Mouse (Mus musculus): ENCODE measurements around the gene Haus3. TPM values are rescaled to one million over a fixed set of nuclear protein-coding genes. Genes with fewer than 3 reads are reported as not detected.
A peak's percentile ranks its signal among the peaks of the same experiment; 100 is the strongest.

Gene Haus3
- polyA plus RNA-seq, 1 experiment from 2014 or later, result 22.1 TPM

DNA sequence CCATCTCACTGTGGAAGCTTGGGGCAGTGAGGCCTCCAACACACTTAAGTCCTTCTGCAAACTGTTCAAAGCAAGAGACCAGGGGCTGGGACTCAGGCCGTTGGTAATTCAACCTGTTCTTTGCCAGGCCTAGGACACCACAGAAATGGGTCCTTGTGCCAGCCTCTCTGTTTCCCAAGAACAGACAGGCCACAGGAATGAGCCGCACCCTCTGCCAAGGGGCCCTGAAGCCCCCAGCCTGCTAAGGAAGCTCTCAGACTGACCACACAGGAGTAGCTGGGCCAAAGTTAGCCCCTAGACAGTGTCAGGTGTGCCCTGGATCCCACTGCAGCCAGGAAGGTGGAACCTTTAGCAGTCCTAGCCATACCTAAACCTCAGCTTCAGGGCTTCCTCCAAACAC is 17.1 kb upstream of the Haus3 start:
- peaks cover 7% of the 10 kb centered on the region for H3K36me3 ChIP-seq
- no peaks in the 10 kb centered on the region for H3K27me3 ChIP-seq
- peak overlapping the region; percentile 98 for H3K27ac ChIP-seq
- H3K4me1 ChIP-seq (replicated peaks), result peaks cover 76% of the 10 kb centered on the region
- 45% methylated on average over 2 of the region's 2 CpGs for WGBS
- H3K9ac ChIP-seq, result peak overlapping the region; percentile 96
- ATAC-seq (replicated peaks; ENCODE audit: insufficient number of reproducible peaks, insufficient read depth, low FRiP score, low read depth), result no peak
- H3K9me3 ChIP-seq (replicated peaks), result no peaks in the 10 kb centered on the region
- peak overlapping the region; percentile 97 for H3K4me3 ChIP-seq
- peak overlapping the region; percentile 82 for H3K4me2 ChIP-seq

DNA sequence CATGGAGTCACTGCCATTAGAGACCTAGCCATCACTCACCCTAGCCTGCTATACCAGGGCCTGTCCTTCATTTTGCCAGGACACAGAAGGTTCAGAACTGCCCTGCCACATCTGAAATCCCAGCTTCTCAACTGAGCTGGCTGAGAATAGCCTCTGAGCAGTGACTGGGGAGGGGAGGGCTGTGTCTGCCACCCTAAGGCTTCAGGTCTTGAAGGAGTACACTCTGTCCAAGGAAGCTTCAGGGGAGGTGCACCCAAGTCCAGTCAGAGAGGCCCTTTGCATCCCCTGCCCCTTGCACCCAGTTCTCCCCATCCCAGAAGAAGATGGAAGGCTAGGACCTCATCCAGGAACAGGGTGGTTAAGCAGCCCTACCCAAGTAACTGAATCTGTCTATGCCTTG is 16.5 kb upstream of the Haus3 start:
- peak overlapping the region; percentile 96; the same call in 1 of the 2 replicates for H3K9ac ChIP-seq
- H3K4me3 ChIP-seq, result peak overlapping the region; percentile 97
- peaks cover 74% of the 10 kb centered on the region for H3K4me1 ChIP-seq (replicated peaks)
- ATAC-seq (replicated peaks; ENCODE audit: insufficient number of reproducible peaks, insufficient read depth, low FRiP score, low read depth), result no peak
- peak overlapping the region; percentile 82 for H3K4me2 ChIP-seq
- no peak overlapping the region for H3K27ac ChIP-seq
- H3K9me3 ChIP-seq (replicated peaks), result no peaks in the 10 kb centered on the region
- H3K36me3 ChIP-seq, result peaks cover 10% of the 10 kb centered on the region
- no peaks in the 10 kb centered on the region for H3K27me3 ChIP-seq

DNA sequence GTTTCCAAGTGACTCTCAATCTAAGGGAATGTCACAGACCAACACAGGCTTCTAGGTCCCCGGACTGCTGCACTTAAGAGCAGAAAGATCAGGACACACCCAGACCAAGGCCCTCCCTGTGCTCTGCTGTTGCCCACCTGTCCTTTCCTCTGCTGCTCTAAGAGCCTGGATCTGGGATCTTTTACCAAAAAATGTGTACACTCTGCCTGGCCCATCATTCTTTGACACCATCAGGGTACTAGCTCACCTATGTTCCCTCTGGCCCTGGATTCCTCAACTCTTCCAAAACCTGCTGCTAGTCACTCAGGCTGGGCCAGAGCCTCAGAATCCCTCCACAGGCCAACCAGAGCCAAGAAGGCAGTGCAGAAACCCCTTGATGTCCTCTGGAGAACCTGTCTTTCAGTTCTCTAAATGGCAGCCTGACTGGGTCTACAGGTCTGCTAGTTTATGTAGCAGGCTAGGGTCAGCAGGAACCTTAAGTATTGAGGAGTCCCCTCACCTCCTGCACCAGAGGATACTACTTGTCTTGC is 15.8 kb upstream of the Haus3 start:
- Histone ChIP-seq H3K36me3 (peaks cover 13% of the 10 kb centered on the region), H3K27ac (no peak overlapping the region), H3K9me3 (replicated peaks) (no peaks in the 10 kb centered on the region), H3K4me3 (no peak overlapping the region), H3K27me3 (no peaks in the 10 kb centered on the region), H3K4me1 (replicated peaks) (peaks cover 74% of the 10 kb centered on the region), H3K9ac (peak overlapping the region; percentile 7; the same call in 1 of the 2 replicates), H3K4me2 (peak overlapping the region; percentile 82)
- ATAC-seq (replicated peaks; ENCODE audit: insufficient number of reproducible peaks, insufficient read depth, low FRiP score, low read depth), result no peak
- WGBS, result 89% methylated on average over 1 of the region's 1 CpGs

DNA sequence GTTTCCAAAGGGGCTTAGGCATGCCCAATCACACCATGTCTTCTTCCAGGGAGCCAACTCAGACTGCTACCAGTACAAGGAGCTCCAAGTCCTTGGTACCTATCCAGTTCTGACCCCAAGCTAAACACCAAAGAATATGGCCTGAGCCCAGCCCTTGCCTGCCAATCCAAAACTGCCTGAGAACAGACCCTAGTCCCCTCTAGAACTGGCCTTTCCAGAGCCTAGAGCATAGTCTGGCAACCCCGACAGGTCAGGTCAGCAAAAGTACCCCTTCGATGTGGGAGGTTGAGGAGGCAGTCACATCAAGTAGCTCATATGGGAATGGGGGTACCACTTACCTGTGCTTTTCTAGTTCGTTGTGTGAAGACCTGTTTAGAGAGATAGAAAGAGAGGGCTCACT is 14.6 kb upstream of the Haus3 start:
- peak overlapping the region; percentile 84 for H3K27ac ChIP-seq
- H3K4me1 ChIP-seq (replicated peaks), result peaks cover 64% of the 10 kb centered on the region
- 90% methylated on average over 3 of the region's 3 CpGs for WGBS

DNA sequence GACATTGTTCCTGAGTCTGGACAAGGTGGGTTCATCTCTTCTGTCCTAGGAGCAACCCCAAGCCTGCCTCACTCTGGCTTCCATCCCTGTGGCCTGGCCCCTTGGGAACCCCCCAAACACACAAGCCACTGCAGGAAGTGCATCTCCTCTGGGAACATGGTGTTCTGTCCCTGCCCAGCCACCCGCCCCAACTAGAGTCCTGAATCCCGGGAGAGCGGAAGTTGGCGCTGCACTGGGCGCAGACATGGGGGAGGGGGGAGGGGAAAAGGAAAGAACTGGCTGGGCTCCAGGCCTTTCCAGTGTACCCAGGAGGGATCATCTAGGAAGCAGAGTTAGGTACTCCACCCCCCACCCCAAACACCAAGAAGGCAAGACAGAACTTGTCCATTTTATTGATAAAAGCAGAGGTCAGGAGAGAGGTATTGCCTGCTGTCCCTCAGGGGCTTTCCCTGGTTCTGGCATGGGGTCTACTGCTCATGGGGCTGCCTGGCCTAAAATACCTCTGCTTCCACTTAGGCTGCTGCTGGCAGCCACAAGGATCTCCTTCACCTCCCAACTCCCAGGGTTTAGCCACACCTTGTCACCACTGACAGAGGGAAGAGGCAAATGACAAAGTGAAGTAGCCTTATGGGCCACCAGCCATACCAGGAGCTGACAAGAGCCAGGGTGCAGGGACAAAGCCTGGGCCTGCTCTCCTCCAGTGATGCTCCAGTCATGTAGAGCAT is 14.0 kb upstream of the Haus3 start:
- peaks cover 57% of the 10 kb centered on the region for H3K4me1 ChIP-seq (replicated peaks)
- H3K4me3 ChIP-seq, result no peak overlapping the region
- no peaks in the 10 kb centered on the region for H3K27me3 ChIP-seq
- 27% methylated on average over 5 of the region's 5 CpGs for WGBS
- H3K27ac ChIP-seq, result peak overlapping the region; percentile 84
- peak overlapping the region; percentile 48 for H3K4me2 ChIP-seq
- H3K9ac ChIP-seq, result peak overlapping the region; percentile 19; the same call in 1 of the 2 replicates
- no peak for ATAC-seq (replicated peaks; ENCODE audit: insufficient number of reproducible peaks, insufficient read depth, low FRiP score, low read depth)
- no peaks in the 10 kb centered on the region for H3K9me3 ChIP-seq (replicated peaks)
- H3K36me3 ChIP-seq, result peaks cover 22% of the 10 kb centered on the region

More for the DNA sequence above, 14.6 kb upstream of the Haus3 start:
- H3K27me3 ChIP-seq, result no peaks in the 10 kb centered on the region
- no peak overlapping the region for H3K4me3 ChIP-seq
- ATAC-seq (replicated peaks; ENCODE audit: insufficient number of reproducible peaks, insufficient read depth, low FRiP score, low read depth), result no peak
- H3K9ac ChIP-seq, result peak overlapping the region; percentile 19; the same call in 1 of the 2 replicates
- peaks cover 16% of the 10 kb centered on the region for H3K36me3 ChIP-seq
- no peaks in the 10 kb centered on the region for H3K9me3 ChIP-seq (replicated peaks)
- H3K4me2 ChIP-seq, result 0 out of 2 replicates have a peak overlapping the region, but pooled peaks have one; percentile 48

DNA sequence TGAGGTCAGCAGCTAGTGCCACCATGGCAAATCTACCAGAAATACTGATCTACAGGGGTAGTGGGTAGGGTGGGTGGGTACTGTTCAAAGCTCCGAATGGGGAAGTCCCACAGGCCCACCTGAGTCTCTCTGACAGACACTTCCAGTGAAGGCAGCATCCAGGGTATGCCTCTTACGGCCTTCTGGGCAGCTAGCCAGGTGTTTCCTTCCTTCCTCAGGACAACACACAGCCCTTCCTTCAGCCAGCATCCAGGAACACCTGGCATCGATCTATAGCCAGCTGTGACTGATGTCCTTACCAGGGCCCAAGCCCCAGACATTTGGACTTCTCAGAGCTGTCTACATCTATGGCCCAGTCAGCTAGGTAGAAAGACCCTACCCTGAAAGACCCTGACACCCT is 13.2 kb upstream of the Haus3 start:
- Histone ChIP-seq H3K27ac (peak overlapping the region; percentile 84), H3K27me3 (no peaks in the 10 kb centered on the region), H3K36me3 (peaks cover 30% of the 10 kb centered on the region), H3K4me3 (no peak overlapping the region), H3K4me2 (peak overlapping the region; percentile 48), H3K4me1 (replicated peaks) (peaks cover 56% of the 10 kb centered on the region), H3K9me3 (replicated peaks) (no peaks in the 10 kb centered on the region), H3K9ac (no peak overlapping the region)
- WGBS, result 55% methylated on average over 3 of the region's 3 CpGs
- no peak for ATAC-seq (replicated peaks; ENCODE audit: insufficient number of reproducible peaks, insufficient read depth, low FRiP score, low read depth)

DNA sequence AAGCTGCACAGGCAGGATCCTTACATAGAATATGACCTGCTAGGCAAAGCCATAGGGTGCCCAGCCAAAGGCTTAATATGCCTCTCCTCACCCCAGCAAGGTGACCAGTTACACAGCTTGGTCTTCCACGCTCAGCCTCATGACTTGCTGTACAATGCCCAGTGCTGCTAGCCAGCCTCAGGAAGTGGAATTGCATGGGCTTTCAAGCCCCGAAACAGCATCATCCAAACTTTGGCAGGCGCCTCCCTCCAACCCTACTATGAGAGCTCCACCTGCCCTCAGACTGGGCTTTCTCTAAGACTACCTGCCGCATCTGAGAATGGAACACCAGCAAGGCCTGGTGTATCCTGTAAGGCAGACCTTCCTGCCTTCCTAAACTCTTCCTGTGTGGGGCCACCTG is 8.5 kb upstream of the Haus3 start:
- Histone ChIP-seq H3K36me3 (peaks cover 68% of the 10 kb centered on the region), H3K9ac (no peak overlapping the region), H3K4me2 (no peak overlapping the region), H3K9me3 (replicated peaks) (no peaks in the 10 kb centered on the region), H3K27ac (no peak overlapping the region), H3K4me3 (no peak overlapping the region), H3K4me1 (replicated peaks) (peaks cover 15% of the 10 kb centered on the region), H3K27me3 (no peaks in the 10 kb centered on the region)
- 96% methylated on average over 4 of the region's 4 CpGs for WGBS
- no peak for ATAC-seq (replicated peaks; ENCODE audit: insufficient number of reproducible peaks, insufficient read depth, low FRiP score, low read depth)

DNA sequence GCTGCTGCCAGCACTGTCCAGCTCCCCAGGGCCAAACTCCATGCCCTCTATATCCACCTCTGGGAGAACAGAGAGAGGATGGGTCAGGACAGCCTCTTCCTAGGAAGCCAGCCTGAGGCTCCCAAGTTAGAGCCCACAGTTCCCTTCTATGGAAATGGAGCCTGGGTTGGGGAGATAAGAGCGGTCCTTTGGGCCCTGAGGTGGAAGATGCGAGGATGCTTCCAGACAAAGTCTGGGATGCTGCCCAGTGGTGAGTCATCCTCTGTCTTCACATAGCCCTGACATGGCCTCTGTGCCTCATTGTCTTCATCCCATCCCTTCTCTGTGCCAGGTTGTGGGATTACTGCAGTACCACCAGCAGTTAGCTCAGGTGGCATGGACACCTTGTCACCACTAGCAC is 7.8 kb upstream of the Haus3 start:
- no peak for ATAC-seq (replicated peaks; ENCODE audit: insufficient number of reproducible peaks, insufficient read depth, low FRiP score, low read depth)
- Histone ChIP-seq H3K4me2 (no peak overlapping the region), H3K4me1 (replicated peaks) (peaks cover 8% of the 10 kb centered on the region; the same call in 1 of the 2 replicates), H3K9ac (no peak overlapping the region), H3K36me3 (peaks cover 67% of the 10 kb centered on the region), H3K9me3 (replicated peaks) (no peaks in the 10 kb centered on the region), H3K27ac (no peak overlapping the region), H3K27me3 (no peaks in the 10 kb centered on the region), H3K4me3 (no peak overlapping the region)
- 77% methylated on average over 2 of the region's 2 CpGs for WGBS

DNA sequence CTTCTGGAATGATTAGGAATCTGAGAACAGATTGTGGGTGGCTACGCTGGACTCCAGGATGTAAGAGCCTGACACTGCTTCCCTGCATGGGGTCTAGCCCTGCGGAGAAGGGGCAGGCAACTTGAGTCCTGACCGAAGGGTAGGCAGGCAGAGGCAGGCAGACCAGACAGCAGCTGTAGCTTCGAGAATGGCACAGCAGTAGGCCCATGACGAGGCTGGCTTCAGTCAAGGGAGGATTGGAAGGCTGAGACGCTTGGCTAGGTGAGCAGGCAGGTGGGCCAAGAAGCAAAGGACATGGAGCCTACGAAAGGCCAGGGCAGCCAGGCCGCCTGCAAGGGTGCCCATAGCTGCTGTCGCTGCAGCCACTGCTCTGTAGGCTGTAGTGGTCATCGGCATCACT is 7.4 kb upstream of the Haus3 start:
- Histone ChIP-seq H3K27ac (no peak overlapping the region), H3K9ac (no peak overlapping the region), H3K4me1 (replicated peaks) (peaks cover 4% of the 10 kb centered on the region; the same call in 1 of the 2 replicates), H3K27me3 (no peaks in the 10 kb centered on the region), H3K4me2 (no peak overlapping the region), H3K4me3 (no peak overlapping the region), H3K9me3 (replicated peaks) (no peaks in the 10 kb centered on the region), H3K36me3 (peaks cover 63% of the 10 kb centered on the region)
- 81% methylated on average over 10 of the region's 10 CpGs for WGBS
- ATAC-seq (replicated peaks; ENCODE audit: insufficient number of reproducible peaks, insufficient read depth, low FRiP score, low read depth), result no peak

DNA sequence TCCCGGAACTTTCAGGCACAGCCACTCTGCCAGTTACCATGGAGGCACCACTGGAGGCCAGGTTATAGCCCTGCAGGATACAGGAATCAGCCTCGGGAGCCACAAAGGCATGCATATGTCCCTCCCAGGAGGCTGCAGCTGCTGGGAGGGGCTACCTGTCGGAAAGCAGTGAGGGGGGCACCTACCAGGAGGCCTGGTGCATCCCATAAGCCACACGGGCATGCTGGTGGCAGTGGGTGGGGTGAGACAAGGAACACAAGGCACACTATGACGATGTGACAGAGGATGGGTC is 6.0 kb upstream of the Haus3 start:
- Histone ChIP-seq H3K9ac (no peak overlapping the region), H3K36me3 (peaks cover 57% of the 10 kb centered on the region), H3K4me2 (no peak overlapping the region), H3K9me3 (replicated peaks) (no peaks in the 10 kb centered on the region), H3K4me1 (replicated peaks) (no peaks in the 10 kb centered on the region), H3K27ac (no peak overlapping the region), H3K27me3 (no peaks in the 10 kb centered on the region), H3K4me3 (no peak overlapping the region)
- WGBS, result 36% methylated on average over 5 of the region's 5 CpGs
- no peak for ATAC-seq (replicated peaks; ENCODE audit: insufficient number of reproducible peaks, insufficient read depth, low FRiP score, low read depth)

DNA sequence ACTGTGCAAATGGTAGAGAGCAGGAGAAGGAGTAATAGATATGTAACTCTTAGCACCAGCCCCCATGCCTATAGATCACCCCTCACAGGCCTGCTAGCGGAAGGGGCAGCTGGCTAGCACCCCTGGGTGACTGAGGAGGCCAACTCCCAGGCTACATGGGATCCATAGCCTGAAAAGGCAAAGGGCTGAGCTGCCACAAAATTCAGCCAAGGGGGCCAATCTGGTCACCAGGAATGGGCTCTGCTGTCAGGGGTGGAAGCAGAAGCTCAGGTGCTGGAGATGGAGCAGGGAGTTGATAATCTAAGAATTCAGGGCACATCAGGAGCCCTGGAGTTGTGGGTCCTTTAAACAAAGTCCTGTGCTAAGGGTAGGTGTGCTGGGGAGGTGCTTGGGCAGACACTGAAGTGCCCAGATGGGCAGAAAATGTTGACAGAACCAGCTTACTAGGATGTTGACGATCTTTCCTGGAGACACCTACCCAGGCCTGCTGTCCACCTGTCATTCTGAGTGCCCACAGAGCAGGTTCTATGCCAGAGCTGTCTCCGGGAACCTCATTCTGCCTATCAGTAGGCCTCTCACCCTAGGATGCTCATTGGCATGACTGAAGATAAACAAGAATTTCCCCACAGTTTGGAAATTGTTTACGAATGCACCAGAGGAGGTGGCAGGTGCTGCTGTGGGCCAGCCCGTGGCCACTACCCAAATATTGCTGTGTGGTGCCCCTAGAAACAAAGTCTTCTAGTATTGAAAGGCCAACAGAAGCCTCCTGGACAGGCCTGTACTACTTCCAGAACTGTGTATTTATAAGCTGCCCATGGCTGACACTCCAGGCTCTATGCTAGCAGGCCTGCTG is 5.4 kb upstream of the Haus3 start:
- Histone ChIP-seq H3K4me3 (no peak overlapping the region), H3K27me3 (no peaks in the 10 kb centered on the region), H3K4me1 (replicated peaks) (peaks cover 3% of the 10 kb centered on the region; the same call in 1 of the 2 replicates), H3K9me3 (replicated peaks) (no peaks in the 10 kb centered on the region), H3K4me2 (no peak overlapping the region), H3K9ac (no peak overlapping the region), H3K27ac (no peak overlapping the region), H3K36me3 (peaks cover 52% of the 10 kb centered on the region)
- no peak for ATAC-seq (replicated peaks; ENCODE audit: insufficient number of reproducible peaks, insufficient read depth, low FRiP score, low read depth)
- 69% methylated on average over 5 of the region's 5 CpGs for WGBS

Measured in heart, embryonic 15.5 days (tissue).